Mouse (Mus musculus): ENCODE measurements around the gene Gm3409. TPM values are rescaled to one million over a fixed set of nuclear protein-coding genes. Genes with fewer than 3 reads are reported as not detected.
"Not testable (repeated sequence)": the region's sequence is repeated elsewhere in the genome, so short reads cannot be mapped to it uniquely, and the experiment has no call there.

The Gm3409 gene
- total and polyA plus RNA-seq, 2 experiments = not detected

DNA sequence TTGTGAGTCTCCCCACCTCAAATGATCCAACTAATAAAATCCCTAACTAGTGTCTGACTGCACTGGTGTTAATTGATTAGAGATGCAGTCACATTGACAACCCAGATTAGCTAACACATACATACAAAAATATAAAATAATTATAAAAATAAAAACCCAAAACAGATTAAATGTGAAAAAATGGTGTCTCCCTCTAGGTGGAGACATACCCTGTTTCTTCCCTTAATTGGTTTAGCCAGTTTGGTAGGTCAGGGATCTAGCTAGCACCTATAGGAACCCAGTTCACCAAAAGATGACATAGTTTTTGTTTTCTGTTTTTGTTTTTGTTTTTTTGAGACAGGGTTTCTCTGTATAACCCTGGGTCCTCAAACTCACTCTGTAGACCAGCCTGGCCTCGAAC, 26.8 kb downstream of the Gm3409 start:
- H3K4me3 ChIP-seq (ENCODE audit: insufficient read depth, low read depth, low read length) = no peak overlapping the region
- H3K79me2 ChIP-seq (ENCODE audit: control insufficient read depth, insufficient read depth, low read length) = no peaks in the 10 kb centered on the region
- H3K27me3 ChIP-seq (ENCODE audit: control insufficient read depth, insufficient read depth, low read length) = no peaks in the 10 kb centered on the region
- TF ChIP-seq POLR2A (IDR thresholded peaks at IDR 0.05; ENCODE audit: extremely low read depth, insufficient read depth, low read length) (no peak), CTCF (IDR thresholded peaks at IDR 0.05; ENCODE audit: low read depth, low read length) (peak; percentile 21; the same call in 1 of the 2 replicates)
- H3K27ac ChIP-seq (replicated peaks; ENCODE audit: insufficient read depth, low read depth, low read length) = no peak overlapping the region
- WGBS = 93% methylated on average over 1 of the region's 1 CpGs
- H3K36me3 ChIP-seq (ENCODE audit: control insufficient read depth, insufficient read depth, low read length) = no peaks in the 10 kb centered on the region
- no peaks in the 10 kb centered on the region for H3K4me1 ChIP-seq (ENCODE audit: control insufficient read depth, insufficient read depth, low read length)
- DNase-seq (ENCODE audit: extremely low read depth, low read depth, low spot score) = no peak
- H3K9ac ChIP-seq (ENCODE audit: low read depth, low read length) = no peak overlapping the region

- H3K27ac ChIP-seq (replicated peaks; ENCODE audit: insufficient read depth, low read depth, low read length) = no peak overlapping the region
- H3K9ac ChIP-seq (ENCODE audit: low read depth, low read length) = no peak overlapping the region
- H3K79me2 ChIP-seq (ENCODE audit: control insufficient read depth, insufficient read depth, low read length) = no peaks in the 10 kb centered on the region
- no peak for TF ChIP-seq POLR2A (IDR thresholded peaks at IDR 0.05; ENCODE audit: extremely low read depth, insufficient read depth, low read length)
- peak; percentile 43 for TF ChIP-seq CTCF (IDR thresholded peaks at IDR 0.05; ENCODE audit: low read depth, low read length)
- no peaks in the 10 kb centered on the region for H3K36me3 ChIP-seq (ENCODE audit: control insufficient read depth, insufficient read depth, low read length)
- no peak overlapping the region for H3K4me3 ChIP-seq (ENCODE audit: insufficient read depth, low read depth, low read length)
- DNase-seq (ENCODE audit: extremely low read depth, low read depth, low spot score) = no peak
- WGBS = 65% methylated on average over 4 of the region's 4 CpGs
- no peaks in the 10 kb centered on the region for H3K27me3 ChIP-seq (ENCODE audit: control insufficient read depth, insufficient read depth, low read length)
- no peaks in the 10 kb centered on the region for H3K4me1 ChIP-seq (ENCODE audit: control insufficient read depth, insufficient read depth, low read length)
Measured at GRCm38 (mm10) chr5:146567054-146567453, 29.6 kb downstream of the Gm3409 start.

DNA sequence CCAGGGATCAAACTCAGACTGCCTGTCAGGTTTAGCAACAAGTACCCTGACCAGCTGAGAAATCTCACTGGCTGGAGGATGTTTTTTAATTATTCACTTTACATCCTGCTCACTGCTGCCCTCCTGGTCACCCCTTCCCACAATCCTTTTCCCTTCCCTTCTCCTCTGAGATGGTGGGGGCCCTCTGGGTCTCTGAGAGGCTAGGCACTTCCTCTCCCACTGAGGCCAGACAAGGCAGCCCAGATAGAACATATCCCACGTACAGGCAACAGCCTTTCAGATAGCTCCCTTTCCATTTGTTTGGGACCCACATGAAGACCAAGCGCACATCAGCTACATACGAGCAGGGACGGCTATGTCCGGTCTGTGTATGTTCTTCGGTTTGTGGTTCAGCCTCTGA, 32.7 kb downstream of the Gm3409 start:
- not testable (repeated sequence) for H3K4me3 ChIP-seq (ENCODE audit: insufficient read depth, low read depth, low read length); H3K9ac ChIP-seq (ENCODE audit: low read depth, low read length); DNase-seq (ENCODE audit: extremely low read depth, low read depth, low spot score); H3K79me2 ChIP-seq (ENCODE audit: control insufficient read depth, insufficient read depth, low read length); H3K4me1 ChIP-seq (ENCODE audit: control insufficient read depth, insufficient read depth, low read length); H3K36me3 ChIP-seq (ENCODE audit: control insufficient read depth, insufficient read depth, low read length); H3K27ac ChIP-seq (replicated peaks; ENCODE audit: insufficient read depth, low read depth, low read length); H3K27me3 ChIP-seq (ENCODE audit: control insufficient read depth, insufficient read depth, low read length)
- WGBS = 86% methylated on average over 6 of the region's 6 CpGs

DNA sequence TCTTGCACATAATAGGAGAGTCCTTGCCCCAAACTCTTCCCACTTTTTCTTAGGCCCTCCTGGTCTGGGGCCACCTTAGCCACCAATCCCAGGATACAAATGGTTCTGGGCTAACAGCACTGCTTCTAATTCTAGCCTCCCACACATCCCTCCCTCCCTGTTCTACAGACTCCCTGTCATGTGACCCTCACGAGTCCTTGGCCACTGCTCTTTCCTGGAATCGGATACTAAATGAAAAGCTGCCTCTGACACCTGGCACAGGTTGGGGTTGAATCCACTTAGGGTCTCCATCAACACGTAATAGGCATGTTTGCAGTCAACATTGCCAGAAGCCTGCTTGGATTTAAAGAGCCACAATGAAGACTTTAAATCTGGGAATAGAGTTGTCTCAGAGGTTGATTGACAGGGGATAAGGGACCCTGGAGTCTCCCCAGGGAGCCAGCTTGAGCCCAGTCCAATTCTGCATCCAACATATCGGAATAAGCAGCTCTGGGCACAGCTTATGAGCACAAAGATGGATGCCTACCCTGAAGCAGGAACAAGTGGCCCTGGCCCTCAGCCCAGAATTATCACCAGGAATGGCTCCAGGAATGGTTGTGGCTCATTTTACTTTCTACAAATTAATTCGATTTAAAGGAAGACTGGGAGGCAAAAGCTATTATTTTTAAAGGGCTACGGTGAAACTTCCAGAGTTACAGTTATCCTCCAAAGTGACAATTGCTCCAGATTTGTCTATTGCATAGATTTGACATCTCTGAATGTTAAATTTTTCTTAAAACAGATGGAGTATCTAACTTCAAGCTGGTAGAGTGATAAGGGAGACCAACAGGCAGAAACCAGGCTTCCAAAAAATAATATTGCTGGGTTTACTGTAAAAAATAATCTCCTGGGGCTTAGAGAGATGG, 34.6 kb downstream of the Gm3409 start:
- not testable (repeated sequence) for H3K36me3 ChIP-seq (ENCODE audit: control insufficient read depth, insufficient read depth, low read length); H3K4me3 ChIP-seq (ENCODE audit: insufficient read depth, low read depth, low read length); H3K4me1 ChIP-seq (ENCODE audit: control insufficient read depth, insufficient read depth, low read length); H3K79me2 ChIP-seq (ENCODE audit: control insufficient read depth, insufficient read depth, low read length); H3K9ac ChIP-seq (ENCODE audit: low read depth, low read length); H3K27me3 ChIP-seq (ENCODE audit: control insufficient read depth, insufficient read depth, low read length); DNase-seq (ENCODE audit: extremely low read depth, low read depth, low spot score); H3K27ac ChIP-seq (replicated peaks; ENCODE audit: insufficient read depth, low read depth, low read length)
- 69% methylated on average over 6 of the region's 6 CpGs for WGBS

DNA sequence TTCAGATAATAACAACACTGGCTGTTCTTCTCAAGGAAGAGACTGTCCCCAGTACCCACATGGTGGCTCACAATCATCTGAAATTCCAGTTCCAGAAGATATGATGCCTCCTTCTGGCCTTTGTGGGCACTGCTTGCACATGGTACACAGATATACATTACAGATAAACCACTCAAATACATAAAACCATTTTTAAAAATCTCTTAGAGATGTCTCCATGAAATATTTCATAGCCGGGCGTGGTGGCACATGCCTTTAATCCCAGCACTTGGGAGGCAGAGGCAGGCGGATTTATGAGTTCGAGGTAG, 35.2 kb downstream of the Gm3409 start:
- WGBS = 92% methylated on average over 4 of the region's 4 CpGs
- not testable (repeated sequence) for DNase-seq (ENCODE audit: extremely low read depth, low read depth, low spot score); H3K79me2 ChIP-seq (ENCODE audit: control insufficient read depth, insufficient read depth, low read length); H3K9ac ChIP-seq (ENCODE audit: low read depth, low read length); H3K4me3 ChIP-seq (ENCODE audit: insufficient read depth, low read depth, low read length); H3K4me1 ChIP-seq (ENCODE audit: control insufficient read depth, insufficient read depth, low read length); H3K36me3 ChIP-seq (ENCODE audit: control insufficient read depth, insufficient read depth, low read length); H3K27ac ChIP-seq (replicated peaks; ENCODE audit: insufficient read depth, low read depth, low read length); H3K27me3 ChIP-seq (ENCODE audit: control insufficient read depth, insufficient read depth, low read length)

GRCm38 (mm10) chr5:146576668-146577067, 39.2 kb downstream of the Gm3409 start:
- WGBS = 90% methylated on average over 3 of the region's 3 CpGs
- Histone ChIP-seq H3K79me2 (ENCODE audit: control insufficient read depth, insufficient read depth, low read length) (no peaks in the 10 kb centered on the region), H3K9ac (ENCODE audit: low read depth, low read length) (no peak overlapping the region), H3K27ac (replicated peaks; ENCODE audit: insufficient read depth, low read depth, low read length) (no peak overlapping the region), H3K36me3 (ENCODE audit: control insufficient read depth, insufficient read depth, low read length) (no peaks in the 10 kb centered on the region), H3K4me1 (ENCODE audit: control insufficient read depth, insufficient read depth, low read length) (no peaks in the 10 kb centered on the region), H3K4me3 (ENCODE audit: insufficient read depth, low read depth, low read length) (no peak overlapping the region), H3K27me3 (ENCODE audit: control insufficient read depth, insufficient read depth, low read length) (no peaks in the 10 kb centered on the region)
- TF ChIP-seq CTCF (IDR thresholded peaks at IDR 0.05; ENCODE audit: low read depth, low read length) (peak; percentile 62), POLR2A (IDR thresholded peaks at IDR 0.05; ENCODE audit: extremely low read depth, insufficient read depth, low read length) (no peak)
- DNase-seq (ENCODE audit: extremely low read depth, low read depth, low spot score) = no peak

All from liver, adult 2 months (tissue).